Mouse (Mus musculus): ENCODE data around the gene Sptbn1.

DNA sequence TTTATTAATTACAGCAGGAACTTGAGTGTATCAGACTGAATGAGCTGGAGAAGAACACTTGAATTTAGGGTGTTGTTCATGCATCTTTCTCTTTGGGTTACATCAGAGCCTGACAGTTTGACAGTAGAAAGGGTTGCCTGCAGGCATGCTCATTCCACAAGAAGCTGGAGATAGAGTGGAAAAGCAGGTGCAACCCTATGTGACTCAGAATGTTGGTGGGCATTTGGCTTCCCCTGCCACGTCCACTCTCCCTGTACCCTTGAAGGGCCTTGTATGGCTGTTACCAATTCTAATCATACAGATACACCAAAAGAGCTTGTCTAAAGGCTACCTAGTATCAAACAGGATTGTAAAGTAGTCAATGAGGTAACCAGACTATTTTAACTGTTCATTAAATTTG is 106.2 kb downstream of the Sptbn1 start:
- no peak for TF ChIP-seq POLR2A (IDR thresholded peaks at IDR 0.05; ENCODE audit: low read depth, low read length)
- no peak for TF ChIP-seq CTCF (IDR thresholded peaks at IDR 0.05; ENCODE audit: extremely low read depth, insufficient read length, insufficient replicate concordance, low read depth, low read length)

Data from small intestine, adult 2 months (tissue).